Comparison of ENCODE assay signal across 16 mouse cellular contexts in the genomic region with DNA sequence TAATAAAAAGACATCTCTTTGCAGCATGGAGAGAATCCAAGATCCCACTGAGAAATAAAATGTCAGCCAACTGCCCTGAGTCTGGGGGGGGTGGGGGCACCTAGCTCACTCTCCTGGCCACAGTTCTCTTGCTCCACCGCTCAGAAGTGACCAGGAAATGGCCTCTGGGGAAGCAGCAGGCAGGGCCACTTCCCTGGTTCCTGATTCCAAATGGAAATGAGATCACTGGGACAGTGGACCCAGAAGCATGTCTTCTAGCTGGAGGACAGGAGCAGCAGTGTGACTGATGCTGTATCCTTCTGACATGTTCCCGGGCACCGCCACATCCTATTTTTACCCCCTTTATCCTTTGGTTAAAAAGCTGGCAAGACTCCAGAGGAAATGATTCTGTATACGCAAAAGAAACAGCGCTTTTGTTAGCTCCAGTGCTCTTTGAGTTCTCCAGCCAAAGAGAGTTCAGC. TPM values are rescaled to one million over a fixed set of nuclear protein-coding genes. Genes with fewer than 3 reads are reported as not detected.
DNase-seq lines count a peak whose midpoint lies in the region; ATAC-seq and TF ChIP-seq lines count a peak whose summit lies in the region.
"Had no signal": no experiment of that assay in that cellular context is flagged by ENCODE, and none has a peak within 500 bp of the region (broad histone marks: within the 10 kb centered on the region; RNA-seq: fewer than 3 reads in every experiment).

No protein-coding gene starts in this region.

- ATAC-seq in hindbrain, embryonic 15.5 days (ENCODE audit: low FRiP score, low read depth) = peak; percentile 29; the same call in 1 of the 2 replicates
- ATAC-seq in hindbrain, embryonic 11.5 days (ENCODE audit: low FRiP score) = no peak
- no peak for ATAC-seq in frontal cortex, adult (ENCODE audit: low TSS enrichment)

- no peaks in the 10 kb centered on the region for H3K36me3 ChIP-seq in hindbrain, embryonic 15.5 days
- H3K36me3 ChIP-seq in hindbrain, embryonic 11.5 days (ENCODE audit: control insufficient read depth, insufficient read depth, low read length) = no peaks in the 10 kb centered on the region
- H3K36me3 ChIP-seq: kidney, embryonic 15.5 days had no signal

- no peak overlapping the region for H3K4me3 ChIP-seq in hindbrain, embryonic 15.5 days
- H3K4me3 ChIP-seq in hindbrain, embryonic 11.5 days (ENCODE audit: low read depth, low read length) = no peak overlapping the region
- H3K4me3 ChIP-seq: erythroblast, embryonic 14.5 days; kidney, embryonic 15.5 days had no signal

- no peak for DNase-seq in hindbrain, embryonic 11.5 days (ENCODE audit: low spot score)
- DNase-seq in 416B (ENCODE audit: low read depth) = peak; percentile 34
- peak; percentile 65 for DNase-seq in brain, embryonic 14.5 days (ENCODE audit: low read depth)
- peak; percentile 62 to 68 for DNase-seq in cerebellum, postnatal 36 days
- DNase-seq in embryo, embryonic 11 days = no peak
- no peak for DNase-seq in right cerebral cortex, postnatal 25 days
- DNase-seq: adrenal gland, adult 2 months; gastrocnemius, postnatal 25 days; heart, postnatal 10 days; layer of hippocampus, adult 9-11 months had no signal

- H3K4me2 ChIP-seq in hindbrain, embryonic 15.5 days = no peak overlapping the region
- H3K4me2 ChIP-seq in hindbrain, embryonic 11.5 days (replicated peaks; ENCODE audit: low read depth, low read length) = no peak overlapping the region
- H3K4me2 ChIP-seq: kidney, embryonic 15.5 days had no signal

- no peaks in the 10 kb centered on the region for H3K9me3 ChIP-seq in hindbrain, embryonic 15.5 days
- H3K9me3 ChIP-seq in hindbrain, embryonic 11.5 days (ENCODE audit: control insufficient read depth, low read length) = no peaks in the 10 kb centered on the region
- H3K9me3 ChIP-seq: kidney, embryonic 15.5 days had no signal

- no peak overlapping the region for H3K9ac ChIP-seq in hindbrain, embryonic 15.5 days
- no peak overlapping the region for H3K9ac ChIP-seq in hindbrain, embryonic 11.5 days (ENCODE audit: low read depth, low read length)
- H3K9ac ChIP-seq: kidney, embryonic 15.5 days had no signal

- TF ChIP-seq POLR2A in brain, embryonic 14.5 days (IDR thresholded peaks at IDR 0.05; ENCODE audit: borderline replicate concordance, extremely low read depth, insufficient read depth, insufficient read length, poor library complexity, severe bottlenecking) = no peak

- no peak for TF ChIP-seq CTCF in brain, embryonic 14.5 days (IDR thresholded peaks at IDR 0.05; ENCODE audit: borderline replicate concordance, extremely low read depth, insufficient read depth, insufficient read length)

- H3K27ac ChIP-seq in hindbrain, embryonic 15.5 days (replicated peaks) = no peak overlapping the region
- H3K27ac ChIP-seq in hindbrain, embryonic 11.5 days (ENCODE audit: low read depth, low read length) = no peak overlapping the region
- H3K27ac ChIP-seq: kidney, embryonic 15.5 days had no signal

- WGBS in hindbrain, embryonic 15.5 days = 32% methylated on average over 5 of the region's 5 CpGs
- WGBS in hindbrain, embryonic 11.5 days = 82% methylated on average over 5 of the region's 5 CpGs

- peaks cover 14% of the 10 kb centered on the region for H3K4me1 ChIP-seq in hindbrain, embryonic 15.5 days (replicated peaks)
- H3K4me1 ChIP-seq in hindbrain, embryonic 11.5 days (replicated peaks; ENCODE audit: control insufficient read depth, insufficient read depth, low read length) = no peaks in the 10 kb centered on the region

- H3K27me3 ChIP-seq in hindbrain, embryonic 15.5 days = no peaks in the 10 kb centered on the region
- H3K27me3 ChIP-seq in hindbrain, embryonic 11.5 days (ENCODE audit: control insufficient read depth, insufficient read depth, low read length) = no peaks in the 10 kb centered on the region
- H3K27me3 ChIP-seq: CH12.LX had no signal

RNA-seq across cellular contexts. Expression of gene Atg4a-ps, which starts 21.2 kb away (rescaled TPM):
- not detected in 2 replicates for polyA plus RNA-seq in hindbrain, embryonic 15.5 days (2015; fragmentation: Nextera tagmentation; extraction: Ambion mirVana)
- polyA plus RNA-seq in hindbrain, embryonic 11.5 days (2014; fragmentation: Nextera tagmentation; extraction: Ambion mirVana) = 0.22 TPM in 1 of 2 replicates, not detected in the other
- 0.04 TPM in 1 of 2 replicates, not detected in the other for polyA plus RNA-seq in brain, embryonic 14.5 days (2012; rRNA removed)
- polyA plus RNA-seq: adrenal gland, adult 2 months; erythroblast, embryonic 14.5 days; kidney, embryonic 15.5 days had no signal

RNA-seq across cellular contexts. Expression of gene Syt6, which starts 49.6 kb away (rescaled TPM):
- 11.7 and 13.7 TPM in 2 replicates for polyA plus RNA-seq in hindbrain, embryonic 15.5 days (2015; fragmentation: Nextera tagmentation; extraction: Ambion mirVana)
- polyA plus RNA-seq in hindbrain, embryonic 11.5 days (2014; fragmentation: Nextera tagmentation; extraction: Ambion mirVana) = 2.7 and 3.1 TPM in 2 replicates
- polyA plus RNA-seq in brain, embryonic 14.5 days (2012; rRNA removed) = 12.3 and 18.5 TPM in 2 replicates
- polyA plus RNA-seq: adrenal gland, adult 2 months; erythroblast, embryonic 14.5 days; liver, embryonic 16.5 days had no signal

Comparison
In these comparisons a context has a peak if more than half of its experiments do, and no peak if none do; other contexts are left out.
1. DNase-seq: peak in 416B (single experiment), brain, embryonic 14.5 days (single experiment) and cerebellum, postnatal 36 days (2 of 2); none in hindbrain, embryonic 11.5 days (single experiment), embryo, embryonic 11 days (single experiment) and right cerebral cortex, postnatal 25 days (single experiment).